Mouse (Mus musculus) heart, adult 9 months (tissue): ENCODE results near the gene Hbq1b.
"Not testable (repeated sequence)": the region's sequence is repeated elsewhere in the genome, so short reads cannot be mapped to it uniquely, and the experiment has no call there.

ENCODE experiments used
- DNase-seq, 2 experiments: peaks; one replicate each; pipeline ENCODE4 v3.0.0; 2022; ENCODE audit warnings: low spot score in 2 of 2

Gene Hbq1b

GRCm38 (mm10) chr11:32267964-32268363 lies 18.8 kb upstream of the Hbq1b start:
- DNase-seq, result no peak

GRCm38 (mm10) chr11:32268952-32269351 lies 17.8 kb upstream of the Hbq1b start:
- DNase-seq, result no peak

- no peak for DNase-seq
These were observed 15.6 kb upstream of the Hbq1b start for GRCm38 (mm10) chr11:32271178-32271577.

GRCm38 (mm10) chr11:32276347-32276746 lies 10.4 kb upstream of the Hbq1b start, which contains the start of gene Hba-x:
Hba-x (plus strand) TSS chr11:32276400.
- no peak for DNase-seq

- no peak for DNase-seq
These were observed 8.9 kb upstream of the Hbq1b start for GRCm38 (mm10) chr11:32277736-32278457.

- no peak for DNase-seq
These were observed 8.3 kb upstream of the Hbq1b start for GRCm38 (mm10) chr11:32278458-32278957.

GRCm38 (mm10) chr11:32280646-32281045 lies 6.1 kb upstream of the Hbq1b start:
- DNase-seq, result no peak

- DNase-seq, result no peak
These were observed 5.2 kb upstream of the Hbq1b start for GRCm38 (mm10) chr11:32281416-32282144.

- DNase-seq, result not testable (repeated sequence)
These were observed 3.5 kb upstream of the Hbq1b start, which contains the start of gene Hba-a1 for GRCm38 (mm10) chr11:32283091-32283777. Hba-a1 (plus strand) TSS chr11:32283511.

GRCm38 (mm10) chr11:32284582-32284981 lies 2.2 kb upstream of the Hbq1b start:
- not testable (repeated sequence) for DNase-seq

GRCm38 (mm10) chr11:32285031-32285775 lies 1.6 kb upstream of the Hbq1b start:
- no peak for DNase-seq

- not testable (repeated sequence) for DNase-seq
These were observed 878 bp upstream of the Hbq1b start for GRCm38 (mm10) chr11:32285887-32286286.

- no peak for DNase-seq
These were observed 694 bp downstream of the Hbq1b start for GRCm38 (mm10) chr11:32287493-32287825.

GRCm38 (mm10) chr11:32292819-32293218 lies 6.1 kb downstream of the Hbq1b start:
- not testable (repeated sequence) for DNase-seq

GRCm38 (mm10) chr11:32293479-32293878 lies 6.7 kb downstream of the Hbq1b start:
- not testable (repeated sequence) for DNase-seq

GRCm38 (mm10) chr11:32296203-32296602 lies 9.4 kb downstream of the Hbq1b start, which contains the start of gene Hba-a2:
Hba-a2 (plus strand) TSS chr11:32296489.
- not testable (repeated sequence) for DNase-seq

- DNase-seq, result not testable (repeated sequence)
These were observed 10.7 kb downstream of the Hbq1b start for GRCm38 (mm10) chr11:32297417-32297816.

GRCm38 (mm10) chr11:32297866-32298531 lies 11.2 kb downstream of the Hbq1b start:
- no peak for DNase-seq

- no peak for DNase-seq
These were observed 11.8 kb downstream of the Hbq1b start for GRCm38 (mm10) chr11:32298532-32298918.

GRCm38 (mm10) chr11:32299865-32300264 lies 13.1 kb downstream of the Hbq1b start, which contains the start of gene Hbq1a:
Hbq1a (plus strand) TSS chr11:32300069.
- DNase-seq, result peak in 1 of 2 experiments; percentile 43
